Mouse (Mus musculus) stomach, embryonic 15.5 days (tissue): ENCODE data around the gene Rab33b. TPM values are rescaled to one million over a fixed set of nuclear protein-coding genes. Genes with fewer than 3 reads are reported as not detected.

Source experiments
- ATAC-seq: fragments of 200-750 bp; cut with Nextera tagmentation; 2 replicates; pipeline ENCODE4 v1.8.0; 2017; ENCODE audit warnings: low read depth, moderate number of reproducible peaks, moderate TSS enrichment; ENCODE audit not compliant: insufficient read depth, low FRiP score
- H3K27ac ChIP-seq: fragments of 300-500 bp; sonication (generic); 2 replicates; pipeline ENCODE4 v1.5.1; 2015; ENCODE audit warnings: mild to moderate bottlenecking, inconsistent platforms
- H3K27me3 ChIP-seq: fragments of 300-500 bp; sonication (generic); replicated peaks from 2 replicates; pipeline ENCODE4 v1.6.1; 2015; ENCODE audit warnings: inconsistent platforms
- H3K36me3 ChIP-seq: fragments of 300-500 bp; sonication (generic); 2 replicates; pipeline ENCODE4 v1.6.1; 2015; ENCODE audit warnings: inconsistent platforms
- H3K4me1 ChIP-seq: fragments of 300-500 bp; sonication (generic); 2 replicates; pipeline ENCODE4 v1.6.1; 2015; ENCODE audit warnings: inconsistent platforms
- H3K4me2 ChIP-seq: fragments of 300-500 bp; sonication (generic); 2 replicates; pipeline ENCODE4 v1.6.1; 2015; ENCODE audit warnings: mild to moderate bottlenecking, inconsistent platforms
- H3K4me3 ChIP-seq: fragments of 300-500 bp; sonication (generic); replicated peaks from 2 replicates; pipeline ENCODE4 v1.5.1; 2015; ENCODE audit warnings: inconsistent platforms
- H3K9ac ChIP-seq: fragments of 300-500 bp; sonication (generic); 2 replicates; pipeline ENCODE4 v1.6.1; 2015; ENCODE audit warnings: inconsistent platforms
- H3K9me3 ChIP-seq: fragments of 300-500 bp; sonication (generic); 2 replicates; pipeline ENCODE4 v1.6.1; 2016; ENCODE audit warnings: inconsistent platforms
- WGBS: fragments of 180-500 bp; shearing (Covaris S2); methylation state at CpG from one replicate; pipeline ENCODE4 v1.1.7; 2015; 5-methylcytosine and 5-hydroxymethylcytosine counted together
- polyA plus RNA-seq: library from polyadenylated mRNA; unstranded; fragments of >200 nt; fragmentation: Nextera tagmentation; extraction: Ambion mirVana; gene quantifications from 2 replicates; pipeline ENCODE4 v1.2.1, GENCODE M21; 2015

The Rab33b gene
- polyA plus RNA-seq, 1 experiment from 2014 or later = 23.7 TPM

DNA sequence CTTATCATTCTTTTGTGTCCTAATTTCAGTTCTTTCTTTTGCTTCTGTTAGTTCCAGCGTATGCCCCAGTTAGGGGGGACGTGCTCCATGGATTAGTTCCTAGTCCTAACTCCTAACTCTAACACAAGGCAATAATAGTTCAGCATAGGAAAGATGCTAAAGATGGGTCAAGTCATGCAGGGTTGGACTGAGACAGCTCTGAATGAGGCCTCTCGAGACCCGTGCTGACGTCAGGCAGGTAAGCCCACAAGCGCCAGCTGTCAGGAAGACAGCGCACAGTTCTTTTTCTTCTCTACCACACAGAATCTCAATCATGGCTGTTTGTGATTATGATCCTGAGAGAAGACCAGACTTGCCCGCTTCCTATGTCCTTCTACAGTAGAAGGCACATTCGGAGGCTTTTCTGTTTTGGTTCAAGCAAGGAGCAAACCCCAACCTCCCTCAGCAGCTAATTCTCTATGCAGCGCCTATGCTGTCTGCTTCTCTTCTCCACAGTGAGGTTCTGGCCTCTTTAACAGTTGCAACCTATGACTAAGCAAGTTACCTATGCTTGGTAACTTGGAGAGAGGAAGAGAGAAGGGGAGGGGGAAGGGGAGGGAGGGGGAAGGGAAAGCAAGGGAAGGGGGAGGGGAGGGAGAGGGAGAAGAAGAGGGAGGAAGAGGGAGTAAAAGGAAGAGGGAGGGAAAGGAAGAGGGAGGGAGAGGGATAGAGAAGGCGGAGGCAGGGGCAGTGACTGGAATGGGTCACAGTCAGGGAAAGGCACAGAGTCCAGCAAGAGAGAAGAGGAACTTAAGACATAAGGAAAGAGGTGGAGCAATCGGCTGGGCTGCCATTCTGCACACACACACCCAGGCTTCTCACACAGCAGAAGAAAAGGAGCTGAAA, 34.4 kb downstream of the Rab33b start:
- Histone ChIP-seq H3K4me1 (0 out of 2 replicates have a peak, but pooled peaks cover 4% of the 10 kb centered on the region), H3K9me3 (no peaks in the 10 kb centered on the region), H3K36me3 (peaks cover 10% of the 10 kb centered on the region), H3K4me3 (no peak overlapping the region), H3K27me3 (no peaks in the 10 kb centered on the region), H3K9ac (no peak overlapping the region), H3K4me2 (no peak overlapping the region), H3K27ac (peak overlapping the region; percentile 59)
- 75% methylated on average over 12 of the region's 12 CpGs for WGBS
- ATAC-seq = peak; percentile 75

DNA sequence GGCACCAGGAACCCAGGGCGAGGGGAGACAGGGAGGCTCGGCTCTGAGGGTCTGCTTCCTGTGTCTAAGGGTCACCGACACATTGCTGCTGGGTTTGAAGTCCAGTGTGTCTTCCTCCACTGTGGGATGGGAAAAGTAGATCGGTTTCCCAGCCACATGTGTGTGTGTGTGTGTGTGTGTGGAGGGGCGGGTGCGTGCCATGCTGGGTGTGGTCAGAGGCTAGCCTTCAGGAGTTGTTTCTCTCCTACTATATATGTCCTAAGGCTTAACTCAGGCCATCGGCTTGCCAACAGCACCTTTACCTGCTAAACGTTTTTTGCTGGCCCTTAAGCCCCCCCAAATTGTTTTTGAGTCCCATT, 35.0 kb downstream of the Rab33b start:
- Histone ChIP-seq H3K36me3 (peaks cover 15% of the 10 kb centered on the region), H3K9me3 (no peaks in the 10 kb centered on the region), H3K4me2 (no peak overlapping the region), H3K27ac (peak overlapping the region; percentile 59), H3K4me1 (0 out of 2 replicates have a peak, but pooled peaks cover 4% of the 10 kb centered on the region), H3K27me3 (no peaks in the 10 kb centered on the region), H3K9ac (no peak overlapping the region), H3K4me3 (no peak overlapping the region)
- 57% methylated on average over 8 of the region's 8 CpGs for WGBS
- 0 out of 2 replicates have a peak, but pooled peaks have one; percentile 37 for ATAC-seq

DNA sequence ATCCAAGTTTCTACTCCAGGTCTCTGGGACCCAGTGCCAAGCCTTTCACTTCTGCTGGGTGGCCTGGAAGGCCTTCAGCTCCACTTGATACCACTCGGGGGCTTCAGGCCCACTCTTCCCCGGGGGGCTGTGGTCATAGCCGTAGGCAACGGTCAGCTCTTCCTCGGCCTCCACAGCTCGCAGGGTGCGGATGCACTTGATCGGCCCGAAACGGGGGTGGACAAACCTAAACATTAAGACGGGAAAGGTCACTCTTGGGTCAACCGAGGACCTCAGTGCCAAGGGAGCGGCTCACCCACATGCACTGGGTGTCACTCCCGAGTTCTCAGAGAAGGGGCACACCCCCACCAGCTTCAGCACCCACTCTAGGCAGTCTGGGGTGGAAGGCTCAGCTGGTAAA, 37.5 kb downstream of the Rab33b start:
- Histone ChIP-seq H3K36me3 (peaks cover 23% of the 10 kb centered on the region), H3K27me3 (no peaks in the 10 kb centered on the region)

DNA sequence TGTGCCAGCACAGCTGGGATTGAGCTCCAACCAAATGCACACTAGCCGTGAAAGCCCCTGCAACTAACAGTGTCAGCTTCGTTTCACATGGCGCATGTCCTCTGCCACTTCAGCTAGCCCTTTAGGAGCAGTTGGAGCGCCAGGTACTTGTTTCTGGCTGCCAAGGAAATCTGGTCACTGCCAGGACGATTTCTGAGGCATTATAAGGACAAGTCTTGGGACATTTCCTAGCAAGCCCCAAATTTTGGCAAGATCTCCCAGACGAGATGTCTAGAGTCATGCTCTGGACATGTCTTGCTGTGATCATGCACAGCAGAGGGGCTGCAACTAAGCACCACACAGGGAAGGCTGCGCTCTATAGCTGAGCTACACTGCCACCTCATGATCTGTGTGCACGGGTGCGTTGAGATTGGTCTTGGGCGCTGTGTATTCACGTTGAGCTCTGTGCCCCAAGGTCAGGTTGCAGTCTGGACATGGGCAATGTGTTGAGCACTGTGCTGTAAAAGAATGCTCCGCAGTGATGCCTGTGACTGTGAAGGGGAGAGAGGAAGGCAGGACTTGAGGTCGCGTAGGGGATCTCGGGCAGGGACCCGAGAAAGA, 41.6 kb downstream of the Rab33b start:
- H3K4me2 ChIP-seq = no peak overlapping the region
- no peaks in the 10 kb centered on the region for H3K9me3 ChIP-seq
- H3K27me3 ChIP-seq = no peaks in the 10 kb centered on the region
- H3K4me3 ChIP-seq = no peak overlapping the region
- H3K4me1 ChIP-seq = no peaks in the 10 kb centered on the region
- H3K36me3 ChIP-seq = peaks cover 42% of the 10 kb centered on the region
- no peak overlapping the region for H3K27ac ChIP-seq
- H3K9ac ChIP-seq = no peak overlapping the region
- no peak for ATAC-seq
- WGBS = 88% methylated on average over 16 of the region's 16 CpGs

More for the DNA sequence above, 37.5 kb downstream of the Rab33b start:
- Histone ChIP-seq H3K9ac (no peak overlapping the region), H3K4me3 (no peak overlapping the region), H3K27ac (no peak overlapping the region), H3K9me3 (no peaks in the 10 kb centered on the region), H3K4me2 (no peak overlapping the region), H3K4me1 (0 out of 2 replicates have a peak, but pooled peaks cover 4% of the 10 kb centered on the region)
- ATAC-seq = no peak
- 82% methylated on average over 14 of the region's 14 CpGs for WGBS

DNA sequence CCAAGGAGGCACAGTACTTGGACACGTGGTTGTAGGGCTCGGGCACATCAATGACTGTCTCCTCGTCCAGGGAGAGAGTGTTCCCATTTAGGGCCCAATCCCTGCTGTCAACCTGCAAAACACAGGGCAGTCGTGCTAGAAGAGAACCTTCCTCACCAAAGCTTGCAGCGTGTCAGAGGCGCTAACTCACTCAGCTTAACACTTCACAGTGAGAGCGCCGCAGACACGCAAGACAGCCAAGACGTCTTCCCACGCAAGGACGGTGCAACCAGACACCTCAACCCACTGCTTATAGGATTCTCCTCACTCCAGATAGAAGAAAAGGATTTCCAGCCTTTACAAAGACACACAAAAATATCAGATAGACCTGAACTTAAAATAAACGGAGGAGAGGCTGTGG, 43.2 kb downstream of the Rab33b start:
- 0 out of 2 replicates have a peak, but pooled peaks cover 7% of the 10 kb centered on the region for H3K4me1 ChIP-seq
- peaks cover 38% of the 10 kb centered on the region for H3K36me3 ChIP-seq
- no peaks in the 10 kb centered on the region for H3K9me3 ChIP-seq
- ATAC-seq = no peak
- H3K27me3 ChIP-seq = no peaks in the 10 kb centered on the region
- no peak overlapping the region for H3K4me2 ChIP-seq
- H3K4me3 ChIP-seq = no peak overlapping the region
- H3K9ac ChIP-seq = no peak overlapping the region
- WGBS = 87% methylated on average over 13 of the region's 13 CpGs
- H3K27ac ChIP-seq = no peak overlapping the region

DNA sequence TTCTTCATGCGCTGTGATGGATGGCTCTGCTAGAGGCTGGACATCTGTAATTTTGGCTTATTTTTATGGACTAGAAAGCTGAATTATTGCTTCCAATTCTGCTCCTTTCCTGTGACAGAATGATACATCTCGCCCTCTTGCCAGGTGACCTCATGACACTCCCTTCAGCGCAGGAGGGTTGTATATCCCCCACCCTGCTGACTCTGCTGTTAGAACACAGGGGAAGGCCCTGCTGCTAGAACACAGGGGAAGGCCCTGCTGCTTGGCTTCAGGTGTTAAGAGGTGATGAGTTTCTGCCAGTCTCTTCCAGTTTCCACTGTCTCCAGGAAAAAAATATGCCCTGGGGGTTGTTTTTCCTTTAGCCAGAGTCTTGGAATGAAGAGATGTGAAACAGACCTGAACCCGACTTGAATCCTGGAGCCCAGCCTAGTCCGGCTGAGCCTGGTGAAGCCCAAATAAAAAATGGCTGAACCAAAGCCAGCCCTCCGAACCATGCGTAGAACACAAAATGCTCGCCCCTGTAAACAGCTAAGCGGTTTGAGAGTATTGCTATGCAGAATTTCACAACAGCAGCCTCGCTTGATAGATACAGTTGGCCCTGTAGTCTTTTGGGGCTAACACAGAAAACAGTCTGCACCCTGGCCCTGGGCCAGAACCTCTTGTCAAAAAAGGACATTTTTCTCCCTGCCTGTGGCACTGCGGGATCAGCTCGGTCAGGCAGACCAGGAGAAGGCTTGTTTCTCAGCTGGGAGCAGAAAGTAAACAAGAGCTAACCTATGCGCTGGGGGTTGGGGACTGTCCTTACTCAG, 48.0 kb downstream of the Rab33b start:
- Histone ChIP-seq H3K9me3 (no peaks in the 10 kb centered on the region), H3K36me3 (peaks cover 34% of the 10 kb centered on the region), H3K27ac (peak overlapping the region; percentile 80), H3K9ac (no peak overlapping the region), H3K27me3 (no peaks in the 10 kb centered on the region), H3K4me1 (peaks cover 19% of the 10 kb centered on the region), H3K4me3 (no peak overlapping the region), H3K4me2 (peak overlapping the region; percentile 9; the same call in 1 of the 2 replicates)
- 39% methylated on average over 13 of the region's 13 CpGs for WGBS
- ATAC-seq = peak; percentile 86

DNA sequence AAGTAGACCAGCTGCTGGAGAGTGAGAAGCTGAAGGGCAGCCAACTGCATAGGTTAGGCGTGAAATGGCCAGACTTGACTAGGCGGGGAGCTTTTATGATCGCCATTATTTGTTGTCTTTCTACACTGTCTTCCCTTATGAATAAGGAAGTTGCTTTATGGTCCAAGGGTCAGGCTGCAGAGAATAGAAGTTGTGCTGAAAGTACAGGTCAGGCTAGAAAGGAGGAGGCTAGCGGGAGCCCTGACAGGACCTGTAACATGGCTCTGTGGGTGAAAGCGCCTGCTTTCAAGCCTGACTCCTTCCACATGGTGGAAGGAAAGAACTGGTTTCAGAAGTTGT, 48.5 kb downstream of the Rab33b start:
- H3K9me3 ChIP-seq = no peaks in the 10 kb centered on the region
- H3K36me3 ChIP-seq = peaks cover 29% of the 10 kb centered on the region
- peak overlapping the region; percentile 80 for H3K27ac ChIP-seq
- no peak; the same call in 1 of the 2 replicates for ATAC-seq
- H3K4me3 ChIP-seq = no peak overlapping the region
- peaks cover 19% of the 10 kb centered on the region for H3K4me1 ChIP-seq
- H3K9ac ChIP-seq = no peak overlapping the region
- H3K4me2 ChIP-seq = 0 out of 2 replicates have a peak overlapping the region, but pooled peaks have one; percentile 9
- WGBS = 40% methylated on average over 5 of the region's 5 CpGs
- no peaks in the 10 kb centered on the region for H3K27me3 ChIP-seq

DNA sequence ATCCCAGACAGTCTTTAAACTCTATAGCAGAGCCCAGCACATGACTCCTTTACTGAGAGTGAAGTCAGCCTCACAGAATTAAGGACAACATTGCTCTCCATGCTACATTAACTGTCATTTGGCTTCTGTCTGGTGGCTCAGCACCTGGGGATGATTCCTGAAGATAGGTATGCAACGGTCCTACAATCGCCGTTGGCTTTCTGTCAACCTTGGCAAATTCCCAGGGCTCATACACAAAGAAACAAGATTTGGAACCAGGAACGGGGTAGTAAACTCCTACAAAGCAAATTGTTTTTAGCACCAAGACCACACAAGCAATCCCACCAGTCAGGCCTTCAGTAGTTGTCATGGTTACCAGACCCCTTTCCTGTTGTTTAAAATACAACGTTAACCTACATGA, 49.9 kb downstream of the Rab33b start:
- H3K9ac ChIP-seq = no peak overlapping the region
- 74% methylated on average over 5 of the region's 5 CpGs for WGBS
- no peaks in the 10 kb centered on the region for H3K9me3 ChIP-seq
- H3K4me1 ChIP-seq = peaks cover 19% of the 10 kb centered on the region
- H3K4me3 ChIP-seq = no peak overlapping the region
- no peak for ATAC-seq
- H3K4me2 ChIP-seq = no peak overlapping the region
- H3K27me3 ChIP-seq = no peaks in the 10 kb centered on the region
- H3K36me3 ChIP-seq = peaks cover 25% of the 10 kb centered on the region
- H3K27ac ChIP-seq = no peak overlapping the region

DNA sequence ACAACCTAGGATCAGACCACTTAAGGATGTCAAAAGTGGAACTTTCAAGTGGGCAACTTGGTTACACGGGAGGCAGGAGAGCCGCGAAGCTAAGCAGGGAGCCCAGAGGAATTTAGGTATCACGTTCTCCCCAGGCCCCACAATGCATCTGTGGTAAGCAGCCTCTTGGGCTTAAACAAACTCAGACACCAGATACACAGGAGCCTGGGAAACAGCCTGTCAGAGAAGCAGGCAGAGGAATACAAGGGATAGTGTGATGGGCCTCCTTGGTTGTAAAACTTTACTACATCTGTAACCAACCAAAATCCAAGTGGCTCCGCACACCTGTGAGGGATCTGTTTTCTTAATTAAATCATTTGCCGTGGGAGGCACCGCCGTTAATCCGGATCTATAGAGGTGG, 50.3 kb downstream of the Rab33b start:
- Histone ChIP-seq H3K9me3 (no peaks in the 10 kb centered on the region), H3K27ac (no peak overlapping the region), H3K9ac (no peak overlapping the region), H3K4me2 (no peak overlapping the region), H3K4me3 (no peak overlapping the region), H3K36me3 (peaks cover 26% of the 10 kb centered on the region), H3K4me1 (peaks cover 19% of the 10 kb centered on the region), H3K27me3 (no peaks in the 10 kb centered on the region)
- no peak for ATAC-seq
- WGBS = 84% methylated on average over 9 of the region's 9 CpGs

DNA sequence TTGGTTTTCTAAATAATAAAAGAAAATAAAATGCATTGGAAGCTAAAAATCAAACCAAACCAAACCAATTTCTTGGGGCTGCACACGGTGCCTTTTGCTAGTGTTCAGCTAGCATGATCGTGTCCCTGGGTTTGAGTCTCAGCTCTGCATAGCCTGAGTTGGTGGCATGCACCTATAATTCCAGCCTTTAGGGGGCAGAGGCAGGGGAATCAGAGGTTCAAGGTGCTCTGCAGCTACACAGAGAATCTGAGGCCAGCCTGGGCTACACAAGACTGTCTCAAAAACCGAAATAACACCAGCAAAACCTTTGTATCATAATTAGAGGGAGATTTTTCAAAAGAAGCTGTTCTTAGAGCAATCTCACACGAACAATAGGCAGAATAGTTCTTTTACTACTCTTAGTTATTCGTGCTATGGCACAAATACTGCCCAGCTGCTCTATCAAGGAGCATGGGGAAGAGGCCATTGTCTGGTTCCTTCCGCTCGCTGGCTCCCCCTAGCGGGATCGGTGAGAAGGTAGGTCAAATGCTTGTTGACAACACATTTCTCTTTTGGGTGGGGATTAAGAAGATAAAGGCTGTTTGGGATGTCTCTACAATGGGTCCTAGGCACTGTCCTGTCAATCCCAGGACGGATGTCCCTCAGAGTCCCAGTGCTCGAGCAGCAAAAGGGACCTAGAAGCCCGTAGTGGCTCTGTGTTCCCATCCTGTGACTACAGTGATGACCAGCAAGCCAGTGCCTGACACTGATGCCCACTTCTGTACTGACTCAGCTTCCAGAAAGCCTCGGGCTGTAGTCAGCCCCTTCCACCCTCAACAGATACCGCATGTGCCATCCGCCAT, 56.1 kb downstream of the Rab33b start:
- no peaks in the 10 kb centered on the region for H3K4me1 ChIP-seq
- WGBS = 56% methylated on average over 15 of the region's 15 CpGs
- H3K27ac ChIP-seq = no peak overlapping the region
- H3K9ac ChIP-seq = no peak overlapping the region
- no peak for ATAC-seq
- peaks cover 22% of the 10 kb centered on the region for H3K36me3 ChIP-seq
- H3K4me2 ChIP-seq = no peak overlapping the region
- no peaks in the 10 kb centered on the region for H3K9me3 ChIP-seq
- no peak overlapping the region for H3K4me3 ChIP-seq
- H3K27me3 ChIP-seq = no peaks in the 10 kb centered on the region

DNA sequence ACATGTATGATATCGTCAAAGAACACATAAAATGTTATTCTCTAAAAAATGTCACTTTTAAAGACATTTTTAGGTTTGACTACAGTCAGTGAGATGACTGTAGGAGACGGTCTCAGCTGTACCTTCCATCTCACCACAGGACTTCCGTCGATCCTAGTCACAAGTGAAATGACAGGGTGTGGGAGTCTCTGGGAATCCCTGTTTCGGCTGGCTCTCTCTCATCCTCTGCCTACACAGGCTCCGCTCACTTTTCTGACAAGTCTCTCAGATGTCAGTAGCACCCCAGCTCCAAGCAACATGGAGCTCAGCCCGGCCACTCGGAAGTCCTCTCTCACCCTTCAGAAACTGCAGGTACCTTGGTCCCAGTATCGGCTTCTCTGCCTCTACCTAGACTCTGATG, 56.9 kb downstream of the Rab33b start:
- H3K9ac ChIP-seq = no peak overlapping the region
- H3K4me2 ChIP-seq = no peak overlapping the region
- no peaks in the 10 kb centered on the region for H3K9me3 ChIP-seq
- no peak overlapping the region for H3K27ac ChIP-seq
- H3K27me3 ChIP-seq = no peaks in the 10 kb centered on the region
- no peaks in the 10 kb centered on the region for H3K4me1 ChIP-seq
- no peak overlapping the region for H3K4me3 ChIP-seq
- no peak for ATAC-seq
- H3K36me3 ChIP-seq = peaks cover 21% of the 10 kb centered on the region
- 96% methylated on average over 9 of the region's 9 CpGs for WGBS
